Mouse (Mus musculus): ENCODE measurements around the gene Clrn3.
"Not testable (repeated sequence)": the region's sequence is repeated elsewhere in the genome, so short reads cannot be mapped to it uniquely, and the experiment has no call there.

The Clrn3 gene

DNA sequence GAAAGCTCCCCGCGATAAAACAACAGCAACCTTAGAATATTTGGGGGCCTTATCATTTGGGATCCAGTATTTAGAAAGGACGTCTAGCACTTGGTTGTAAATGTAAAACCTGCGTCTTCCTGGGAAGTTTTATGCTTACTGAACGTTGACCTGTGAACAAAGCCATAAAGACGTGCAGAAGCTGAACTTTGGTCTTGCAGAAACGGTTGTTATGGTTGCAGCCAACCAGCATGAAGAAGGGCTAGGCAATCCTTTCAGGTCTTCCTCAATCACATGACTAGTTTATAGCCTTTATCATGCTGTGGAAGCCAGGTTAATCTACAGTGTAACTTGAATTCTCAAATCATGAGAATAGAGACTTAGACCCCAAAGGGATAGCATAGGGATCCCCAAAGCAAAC is at the start of gene Clrn3:
TSS of gene Clrn3 (minus strand) at position 140 of the 400 bp plus-strand sequence.
- DNase-seq (ENCODE audit: low read depth): no peak

DNA sequence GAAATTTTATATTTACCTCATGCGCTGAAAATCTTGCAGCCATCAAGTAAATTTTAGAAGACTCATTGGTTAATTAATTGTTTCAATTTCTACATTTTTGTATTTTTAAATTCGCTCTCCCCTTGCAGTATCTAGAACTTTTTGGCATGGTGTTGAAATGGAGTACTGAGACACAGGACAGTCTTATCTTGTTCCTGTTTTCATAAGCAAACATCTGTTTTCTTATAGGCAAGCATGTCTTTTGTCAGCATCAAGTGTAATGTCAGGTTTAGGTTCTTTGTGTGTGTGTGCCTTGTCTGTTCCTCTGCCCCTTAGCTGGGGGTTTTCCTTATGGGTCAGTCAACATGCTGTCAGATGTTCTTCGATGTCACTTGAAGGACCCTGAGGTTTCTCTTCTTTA is 47.9 kb upstream of the Clrn3 start:
- DNase-seq (ENCODE audit: low read depth): no peak

DNA sequence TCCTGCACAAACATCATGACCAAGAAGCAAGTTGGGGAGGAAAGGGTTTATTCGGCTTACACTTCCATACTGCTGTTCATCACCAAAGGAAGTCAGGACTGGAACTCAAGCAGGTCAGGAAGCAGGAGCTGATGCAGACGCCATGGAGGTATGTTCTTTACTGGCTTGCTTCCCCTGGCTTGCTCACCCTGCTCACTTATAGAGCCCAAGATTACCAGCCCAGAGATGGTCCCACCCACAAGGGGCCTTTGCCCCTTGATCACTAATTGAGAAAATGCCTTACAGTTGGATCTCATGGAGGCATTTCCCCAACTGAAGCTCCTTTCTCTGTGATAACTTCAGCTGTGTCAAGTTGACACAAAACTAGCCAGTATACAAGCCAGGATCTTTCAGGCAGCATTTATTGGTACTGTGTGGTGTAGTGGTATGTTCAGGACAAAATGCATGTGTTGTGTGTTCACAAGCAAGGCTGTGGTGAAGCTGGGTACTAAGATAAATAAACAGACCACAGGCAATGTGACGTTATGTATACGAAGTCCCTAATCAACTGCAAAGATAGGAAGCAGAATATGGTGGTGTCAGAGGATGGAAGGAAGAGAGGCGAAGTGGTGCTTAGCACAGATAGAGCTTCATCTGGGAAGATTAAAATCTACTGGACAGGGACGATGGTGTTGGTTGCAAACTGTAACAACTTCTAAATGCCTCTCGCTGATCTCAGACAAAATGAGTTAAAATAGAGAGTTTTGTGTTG is 47.0 kb upstream of the Clrn3 start:
- not testable (repeated sequence) for DNase-seq (ENCODE audit: low read depth)

DNA sequence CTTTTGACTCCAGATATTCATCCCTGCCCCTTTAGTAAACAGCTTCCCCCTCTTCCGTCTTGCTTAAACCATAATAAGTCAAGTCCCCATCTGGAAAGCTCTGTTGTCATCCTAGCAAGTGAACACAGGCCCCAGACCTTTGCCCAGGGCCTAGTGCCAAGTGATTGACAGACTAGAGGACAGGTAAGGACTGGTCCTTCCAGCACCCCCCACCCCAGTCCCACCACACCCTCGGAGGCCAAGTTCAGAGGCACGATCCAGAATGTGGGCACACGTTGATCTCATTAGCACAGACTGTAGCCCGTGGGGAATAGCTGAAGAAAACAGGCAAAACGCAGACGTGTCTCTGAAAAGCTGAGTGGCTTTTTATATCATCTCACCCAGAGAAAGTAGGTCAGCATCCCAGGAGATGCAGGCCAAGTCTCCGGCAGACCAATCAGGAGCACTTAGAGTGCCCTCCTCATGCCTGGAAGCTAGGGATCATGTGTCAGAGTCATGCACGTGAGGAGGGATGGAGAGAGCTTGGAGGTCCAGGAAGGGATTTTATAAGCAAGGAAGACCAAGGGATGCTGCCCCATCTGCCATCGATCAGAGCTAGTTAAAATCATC is 43.6 kb upstream of the Clrn3 start:
- no peak for DNase-seq (ENCODE audit: low read depth)

DNA sequence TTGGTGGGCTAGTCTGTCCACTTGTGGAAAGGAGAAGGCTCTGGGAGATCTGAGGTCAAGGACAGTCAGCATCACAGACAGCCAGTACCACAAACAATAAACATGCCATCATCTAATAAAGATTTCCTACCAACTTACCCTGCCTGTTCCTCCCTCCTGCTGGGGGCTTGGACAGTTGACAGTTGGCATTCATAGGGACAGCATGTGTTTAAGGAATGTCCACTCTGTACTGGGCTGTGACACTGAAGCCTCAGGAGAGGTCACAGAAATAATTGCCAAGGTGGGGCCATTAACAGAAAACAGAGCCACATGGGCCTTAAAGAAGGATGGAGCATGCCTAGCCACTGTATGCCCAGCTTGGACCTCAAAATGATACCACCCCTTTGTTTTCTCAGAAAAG is 42.9 kb upstream of the Clrn3 start:
- no peak for DNase-seq (ENCODE audit: low read depth)

DNA sequence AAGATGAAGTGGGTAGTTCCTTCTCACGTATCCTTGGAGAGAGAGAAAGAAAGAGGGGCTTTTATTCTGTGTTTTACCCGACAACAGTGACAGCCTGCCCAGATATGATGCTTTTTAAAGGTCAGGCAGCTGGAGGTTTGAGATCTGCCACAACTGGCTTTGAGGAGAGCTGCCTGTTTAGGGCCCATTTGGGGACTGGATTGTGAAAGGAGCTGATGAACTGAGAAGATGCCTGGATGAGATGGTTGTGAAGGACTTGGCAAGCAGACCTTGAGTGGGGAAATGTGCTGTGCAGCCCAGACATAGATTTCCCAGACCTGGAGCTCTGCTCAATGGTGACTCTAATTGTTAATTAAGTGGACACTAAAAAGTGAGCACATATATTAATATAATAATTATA is 40.1 kb upstream of the Clrn3 start:
- DNase-seq (ENCODE audit: low read depth): no peak

DNA sequence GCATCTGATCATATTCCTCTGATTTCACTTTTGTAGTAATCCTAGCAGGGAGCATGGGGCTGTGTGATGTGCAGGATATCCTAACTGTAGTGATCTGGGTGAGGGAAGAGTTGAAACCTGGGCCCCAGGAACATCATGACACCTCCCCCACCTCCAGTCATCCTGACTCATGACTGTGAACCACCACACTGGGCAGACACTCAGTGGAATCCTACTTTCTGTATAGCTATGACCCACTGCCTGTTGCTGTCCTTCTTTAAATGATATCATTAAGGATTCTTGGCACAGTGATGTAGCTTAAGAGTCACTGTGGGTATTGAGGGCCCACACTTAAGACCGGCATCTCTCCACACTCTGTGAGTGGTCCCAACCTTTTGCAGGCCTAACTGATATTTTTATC is 39.1 kb upstream of the Clrn3 start:
- no peak for DNase-seq (ENCODE audit: low read depth)

DNA sequence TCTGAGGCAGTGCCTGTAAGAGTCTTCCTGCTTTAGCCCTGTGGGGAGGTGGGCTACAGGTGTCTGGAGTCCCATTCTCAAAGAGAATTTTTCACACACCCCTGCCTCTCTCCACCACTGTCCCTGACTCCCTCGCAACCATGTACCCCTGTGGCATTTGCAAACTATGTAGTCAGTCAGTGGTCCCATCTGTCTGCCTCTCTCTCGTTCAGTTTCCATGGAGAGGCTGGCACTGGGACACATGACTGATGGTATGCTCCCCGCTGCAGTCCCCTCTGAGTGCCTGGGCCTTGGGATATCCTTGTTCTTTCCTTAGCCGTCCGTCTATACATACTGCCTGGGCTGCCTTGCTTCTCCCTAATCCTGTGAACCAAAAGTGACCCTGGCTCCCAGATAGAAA is 37.6 kb upstream of the Clrn3 start:
- no peak for DNase-seq (ENCODE audit: low read depth)

DNA sequence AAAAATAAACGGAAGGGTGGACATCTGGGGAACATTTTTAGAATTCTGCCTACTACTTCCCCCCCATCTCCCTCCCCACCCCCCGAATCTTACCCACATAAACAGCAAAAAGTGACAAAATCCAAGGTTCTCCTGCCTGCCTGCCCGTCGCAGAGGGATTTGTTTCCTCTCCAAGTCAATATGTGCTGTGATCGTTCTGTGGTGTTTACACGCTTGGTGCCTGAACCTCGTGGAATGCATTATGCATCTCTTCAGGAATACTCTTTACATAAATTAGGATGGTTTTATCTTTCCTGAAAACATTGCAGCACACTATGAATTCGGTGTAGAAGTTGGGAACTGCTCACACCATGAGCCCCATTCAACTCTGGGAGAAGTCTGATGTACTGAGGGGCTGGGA is 35.6 kb upstream of the Clrn3 start:
- no peak for DNase-seq (ENCODE audit: low read depth)

DNA sequence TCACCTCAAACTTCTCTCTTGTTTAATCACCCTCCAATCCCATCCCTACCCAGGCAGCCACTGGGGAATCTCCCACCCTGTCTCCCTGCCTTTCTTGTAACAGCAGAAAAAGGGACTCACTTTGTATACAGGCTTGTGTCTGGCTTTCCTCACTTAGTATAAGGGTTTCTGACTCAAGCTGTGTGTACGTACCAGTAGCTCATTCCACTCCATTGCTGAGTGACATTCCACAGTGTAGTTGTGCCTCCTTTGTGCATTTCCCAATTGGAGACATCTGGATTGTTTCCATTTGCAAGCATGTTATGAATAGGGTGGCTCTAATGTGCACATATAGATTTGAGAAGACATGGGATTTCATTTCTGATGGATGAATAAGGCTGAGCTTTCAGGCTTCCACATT is 31.8 kb upstream of the Clrn3 start:
- no peak for DNase-seq (ENCODE audit: low read depth)

DNA sequence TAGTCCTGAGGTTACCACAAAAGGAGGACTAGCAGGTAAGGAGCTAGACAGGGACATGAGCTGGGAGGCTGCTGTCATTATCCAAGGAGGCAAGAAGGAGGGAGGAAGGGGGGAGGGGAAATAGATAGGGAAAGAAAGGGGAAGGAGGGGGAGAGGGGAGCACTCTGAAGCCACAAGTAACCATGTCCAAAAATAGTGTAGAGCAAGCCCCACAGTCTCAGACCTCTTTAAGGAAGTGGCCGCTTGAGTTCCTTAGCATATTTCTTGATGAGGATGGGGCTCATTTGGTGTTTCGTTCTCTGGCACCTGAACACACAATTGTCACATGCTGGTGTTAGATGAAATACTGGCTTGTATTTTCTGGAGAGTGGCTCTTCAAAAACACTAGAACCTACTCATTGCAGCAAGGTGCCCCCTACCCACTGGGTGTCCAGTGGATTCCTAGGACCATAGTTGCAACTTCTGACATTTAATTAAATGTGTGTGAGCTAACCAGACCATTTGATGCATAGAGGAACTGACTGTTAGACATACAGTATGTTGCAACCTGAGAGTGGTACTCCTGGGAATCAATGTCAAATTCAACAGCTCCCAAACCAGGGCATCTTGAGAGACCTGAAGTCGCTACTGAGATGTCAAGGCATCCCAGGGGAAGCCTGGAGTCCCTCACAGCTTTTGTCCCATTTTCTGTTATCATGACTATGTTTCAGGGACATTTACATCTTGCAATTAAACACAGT is 28.4 kb upstream of the Clrn3 start:
- no peak for DNase-seq (ENCODE audit: low read depth)

DNA sequence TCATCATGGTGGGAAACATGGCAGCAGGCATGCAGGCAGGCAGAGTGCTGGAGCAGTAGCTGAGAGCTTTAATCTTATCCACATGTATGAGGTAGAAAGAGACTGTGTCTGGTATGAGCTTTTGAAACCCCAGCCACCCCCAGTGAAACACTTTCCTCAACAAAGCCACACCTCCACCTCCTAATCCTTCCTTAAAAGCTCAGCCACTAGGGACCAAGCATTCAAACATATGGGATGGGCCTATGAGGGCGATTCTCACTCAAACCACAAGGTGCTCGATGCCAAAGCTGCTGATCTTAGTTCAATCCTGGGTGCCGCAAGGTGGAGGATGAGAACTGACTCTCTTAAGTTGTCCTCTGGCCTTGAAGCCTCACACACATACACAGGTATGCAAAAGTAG is 25.1 kb upstream of the Clrn3 start:
- DNase-seq (ENCODE audit: low read depth): no peak

DNA sequence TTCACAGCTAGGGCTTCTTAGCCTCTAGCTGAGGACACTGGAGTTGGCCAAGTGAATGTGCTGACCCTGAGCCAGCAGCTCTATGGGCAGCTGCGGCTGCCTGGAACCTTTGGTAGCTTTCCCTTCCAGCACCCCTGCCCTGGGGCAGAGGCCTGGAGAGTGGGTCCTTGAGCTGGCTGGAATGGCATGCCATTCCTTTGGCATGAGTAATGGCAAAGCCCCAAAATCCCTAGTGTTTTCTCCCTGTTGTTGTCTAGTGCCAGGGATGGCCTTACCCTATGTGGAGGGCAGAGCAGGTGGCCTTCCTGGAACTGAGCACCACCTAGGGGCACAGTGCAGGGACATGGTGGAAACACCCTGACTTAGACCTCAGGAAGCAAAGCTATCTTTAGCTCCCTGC is 23.1 kb upstream of the Clrn3 start:
- no peak for DNase-seq (ENCODE audit: low read depth)

DNA sequence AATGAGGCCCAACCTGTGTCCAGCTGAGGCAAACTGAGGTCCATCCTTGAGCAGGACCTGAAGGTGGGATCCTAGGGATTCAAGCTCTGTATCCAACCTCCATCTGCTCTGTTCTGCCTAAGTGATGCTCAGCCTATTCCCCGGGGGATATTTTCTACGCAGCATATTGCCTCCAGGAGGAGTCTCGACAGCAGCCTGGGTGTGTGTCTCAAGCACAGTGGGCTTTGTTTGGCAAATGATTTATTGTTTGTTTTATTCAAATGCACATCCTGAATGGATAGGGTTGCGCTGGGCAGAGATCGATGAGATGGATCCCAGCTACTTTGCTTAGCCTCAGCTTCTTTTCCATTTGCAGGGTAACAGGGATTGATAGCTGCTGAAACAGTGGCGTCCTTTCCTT is 20.0 kb upstream of the Clrn3 start:
- no peak for DNase-seq (ENCODE audit: low read depth)

DNA sequence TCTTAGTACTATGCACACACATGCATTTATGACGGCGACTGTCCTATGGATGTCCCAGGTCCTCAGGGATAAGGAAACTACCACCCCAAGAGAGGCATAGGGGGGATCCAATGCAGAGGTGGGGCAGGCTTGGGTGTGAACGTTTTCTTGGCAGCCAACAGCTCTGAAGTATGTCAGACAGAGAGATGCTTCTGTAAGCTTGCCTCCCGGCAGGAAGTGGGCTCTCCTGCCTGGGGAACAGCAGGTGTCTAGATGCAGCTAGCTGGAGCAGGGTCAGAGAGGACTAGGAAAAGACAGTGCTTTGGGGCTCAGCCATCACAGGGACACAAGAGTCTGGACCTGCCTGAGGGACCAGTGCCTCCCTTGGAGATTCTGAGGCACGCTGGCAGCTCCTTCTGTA is 18.1 kb upstream of the Clrn3 start:
- DNase-seq (ENCODE audit: low read depth): no peak

DNA sequence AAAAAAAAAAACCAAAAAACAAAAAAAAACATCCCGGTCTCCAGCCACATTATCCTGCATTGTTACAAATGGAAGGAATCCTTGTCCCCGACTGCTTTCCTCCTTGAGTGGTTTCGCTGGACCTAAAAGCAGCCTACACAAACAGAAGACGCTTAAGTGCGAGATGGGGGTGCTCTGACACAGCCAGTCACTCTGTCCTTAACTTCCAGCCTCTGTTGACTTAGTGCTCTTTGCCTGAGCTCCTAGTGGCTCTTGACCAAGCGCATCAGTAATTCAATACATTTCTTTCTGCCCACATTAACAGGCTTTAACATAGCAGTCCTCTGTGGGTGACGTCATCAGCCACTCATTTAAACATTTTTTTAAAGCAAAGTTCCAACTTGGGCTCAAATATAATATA is 17.5 kb upstream of the Clrn3 start:
- DNase-seq (ENCODE audit: low read depth): no peak

DNA sequence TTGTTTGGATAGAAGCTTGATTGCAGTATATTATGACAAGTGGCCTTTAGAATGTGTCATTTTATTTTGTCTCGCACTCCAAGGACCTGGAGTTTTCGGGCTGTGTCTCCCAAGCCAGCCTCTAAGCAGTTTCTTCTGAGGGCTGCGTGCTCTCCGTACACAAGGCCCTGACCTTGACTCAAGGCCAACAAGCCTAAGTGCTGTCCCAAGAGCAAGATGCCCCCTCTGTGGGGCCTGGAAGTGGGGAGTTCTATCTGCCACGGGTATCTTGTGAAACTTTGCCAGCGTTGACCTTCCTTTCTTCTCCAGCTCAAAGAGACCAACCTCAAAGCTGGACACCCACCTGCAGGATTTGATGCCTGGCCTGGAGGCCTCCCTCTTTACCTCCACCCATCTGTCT is 15.9 kb upstream of the Clrn3 start:
- DNase-seq (ENCODE audit: low read depth): no peak

DNA sequence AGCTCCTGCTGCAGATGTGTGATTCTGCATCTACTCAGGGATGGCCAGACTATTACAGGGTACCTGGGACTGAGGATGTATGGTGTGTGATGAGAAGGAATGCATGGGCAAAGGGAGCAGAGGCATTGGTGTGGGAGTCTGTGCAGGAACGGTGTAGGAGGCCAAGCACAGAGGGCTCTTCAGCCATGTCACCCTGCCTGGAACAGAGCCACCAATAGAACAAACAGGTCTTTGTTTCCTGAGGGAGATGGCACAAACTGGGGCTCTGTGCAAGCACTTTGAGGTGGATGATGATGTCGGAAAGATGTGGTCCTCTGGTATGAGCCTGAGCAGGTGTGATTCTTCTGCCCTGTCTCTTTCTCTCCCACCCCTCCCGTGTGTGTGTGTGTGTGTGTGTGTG is 14.6 kb upstream of the Clrn3 start:
- DNase-seq (ENCODE audit: low read depth): no peak

DNA sequence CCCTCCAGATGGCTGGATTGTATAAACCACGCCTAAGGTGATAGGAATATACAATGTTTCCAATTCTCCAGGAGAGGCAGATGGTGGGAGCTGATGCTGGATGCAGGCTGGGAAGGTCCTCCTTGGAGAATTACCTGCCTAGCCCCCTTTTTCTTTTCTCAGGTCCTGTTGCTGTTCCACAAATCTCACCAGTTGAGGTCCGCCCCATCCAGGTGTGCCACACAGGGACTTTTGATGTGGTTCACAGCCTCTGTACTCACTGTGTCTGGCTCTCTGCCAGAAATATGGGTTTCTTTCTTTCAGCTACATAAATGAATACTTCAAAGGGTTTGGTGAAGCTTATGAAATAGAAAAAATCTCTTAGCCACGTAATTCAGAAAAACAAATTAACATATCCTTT is 13.8 kb upstream of the Clrn3 start:
- DNase-seq (ENCODE audit: low read depth): no peak

DNA sequence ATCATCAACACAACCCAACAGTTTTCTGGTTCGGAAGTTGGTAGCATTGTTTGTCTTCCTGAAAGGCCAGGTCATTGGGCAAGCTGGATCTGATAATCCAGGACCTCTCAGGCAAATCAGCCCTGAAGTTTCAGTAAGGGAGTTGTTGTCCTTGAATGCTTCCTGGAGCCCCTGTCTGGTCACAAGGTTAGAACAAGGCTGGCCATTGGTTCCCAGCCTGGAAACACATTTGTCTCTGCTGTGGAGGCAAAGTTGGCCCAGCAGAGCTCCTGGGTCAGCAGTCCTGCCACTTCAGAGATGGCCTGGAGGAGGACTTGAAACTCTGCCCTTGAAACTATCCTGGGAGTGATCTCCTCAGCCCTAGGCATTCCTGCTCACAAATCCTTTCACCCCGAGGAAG is 11.0 kb upstream of the Clrn3 start:
- DNase-seq (ENCODE audit: low read depth): no peak

DNA sequence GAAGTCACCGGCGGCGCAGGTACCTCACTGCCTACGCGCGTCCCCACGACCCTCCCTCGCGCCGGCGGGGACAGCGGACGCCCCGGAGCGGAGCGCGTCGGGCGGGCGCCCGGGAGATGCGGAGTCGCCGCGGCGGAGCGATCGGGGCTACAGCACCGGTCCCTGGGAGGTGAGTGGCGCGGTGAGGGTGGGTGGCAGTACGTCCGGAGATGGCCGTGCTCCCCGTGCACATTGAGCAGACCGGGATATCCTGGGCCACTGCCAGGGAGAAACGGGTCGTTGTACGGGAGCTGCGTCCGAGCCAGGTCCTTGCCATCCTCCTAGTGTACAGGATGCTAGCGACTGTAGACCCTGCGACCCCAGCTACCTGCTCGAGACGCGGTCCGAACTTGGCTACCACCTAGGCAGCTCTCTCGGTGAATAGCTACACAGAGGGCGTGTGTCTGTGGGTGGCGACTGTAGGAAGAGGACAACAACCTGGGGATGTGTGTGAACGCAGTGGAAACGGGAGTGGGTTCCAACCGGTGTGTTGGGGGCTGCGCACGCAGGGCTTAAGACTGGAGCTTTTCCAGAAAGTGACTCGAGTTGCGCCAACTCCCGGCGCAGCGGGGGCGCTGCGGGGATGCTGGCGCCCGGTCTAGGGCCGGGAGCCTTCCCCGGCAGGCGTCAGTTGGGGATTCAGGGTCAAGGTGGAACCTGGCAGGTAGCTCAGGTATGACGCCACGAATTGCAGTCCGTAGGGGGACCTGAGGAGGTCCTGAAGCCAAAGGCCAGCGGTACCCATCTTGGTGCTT is 9.7 kb upstream of the Clrn3 start:
- DNase-seq (ENCODE audit: low read depth): no peak

DNA sequence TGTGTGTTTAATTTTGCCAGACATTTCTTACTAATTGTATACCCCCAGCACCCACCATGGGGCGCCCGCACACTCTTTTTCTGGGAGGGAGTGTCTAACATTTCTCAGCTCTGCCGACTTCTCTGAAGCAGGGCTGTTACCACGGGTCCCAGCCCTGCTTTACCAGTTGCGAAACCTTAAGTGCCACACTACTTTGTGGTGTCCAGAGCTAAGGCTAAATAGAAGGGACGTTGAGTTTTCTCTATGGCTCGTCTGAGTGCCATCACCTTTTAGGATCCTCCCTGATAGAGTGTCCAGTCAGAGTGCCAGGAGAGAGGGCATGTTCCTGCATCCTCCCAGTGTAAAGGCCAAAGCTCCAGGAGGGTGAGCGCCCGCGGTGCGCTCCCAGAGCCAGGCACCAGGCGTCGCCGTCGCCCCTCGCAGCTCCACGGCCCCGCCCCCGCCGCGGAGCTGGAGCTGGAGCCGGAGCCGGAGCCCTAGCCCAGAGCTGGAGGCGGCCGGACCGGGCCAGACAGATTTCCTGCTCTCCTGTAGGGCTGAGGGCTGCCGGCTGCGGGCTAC is 9.0 kb upstream of the Clrn3 start, which contains the start of gene Ptpre:
TSS of gene Ptpre (plus strand) at position 141 of the 561 bp plus-strand sequence.
- DNase-seq (ENCODE audit: low read depth): peak; percentile 86

All from c-Kit-positive CD71-negative TER-119-negative erythroid progenitor cells, embryonic 14.5 days (primary cell).